Mouse (Mus musculus) heart, embryonic 13.5 days (tissue): Measurements from ENCODE around the gene Rbm5. TPM values are rescaled to one million over a fixed set of nuclear protein-coding genes. Genes with fewer than 3 reads are reported as not detected.

ENCODE experiments used
- ATAC-seq: fragments of 200-750 bp; cut with Nextera tagmentation; 2 replicates; pipeline ENCODE4 v1.8.0; 2017; ENCODE audit warnings: moderate TSS enrichment; ENCODE audit not compliant: insufficient number of reproducible peaks, low FRiP score, low TSS enrichment; ENCODE audit errors: extremely low read depth
- H3K27ac ChIP-seq: fragments of 300-500 bp; sonication (generic); replicated peaks from 2 replicates; pipeline ENCODE4 v1.5.1; 2015; ENCODE audit warnings: moderate library complexity, mild to moderate bottlenecking, inconsistent platforms
- H3K27me3 ChIP-seq: fragments of 300-500 bp; sonication (generic); replicated peaks from 2 replicates; pipeline ENCODE4 v1.6.1; 2015; ENCODE audit warnings: mild to moderate bottlenecking, inconsistent platforms
- H3K36me3 ChIP-seq: fragments of 300-500 bp; sonication (generic); 2 replicates; pipeline ENCODE4 v1.6.1; 2015; ENCODE audit warnings: mild to moderate bottlenecking, inconsistent platforms
- H3K4me1 ChIP-seq: fragments of 300-500 bp; sonication (generic); 2 replicates; pipeline ENCODE4 v1.6.1; 2015; ENCODE audit warnings: inconsistent platforms
- H3K4me2 ChIP-seq: fragments of 300-500 bp; sonication (generic); 2 replicates; pipeline ENCODE4 v1.6.1; 2015; ENCODE audit warnings: inconsistent platforms, mild to moderate bottlenecking, moderate library complexity
- H3K4me3 ChIP-seq: fragments of 300-500 bp; sonication (generic); 2 replicates; pipeline ENCODE4 v1.5.1; 2015; ENCODE audit warnings: moderate library complexity, mild to moderate bottlenecking, inconsistent platforms
- H3K9ac ChIP-seq: fragments of 300-500 bp; sonication (generic); 2 replicates; pipeline ENCODE4 v1.6.1; 2015; ENCODE audit warnings: inconsistent platforms, mild to moderate bottlenecking, moderate library complexity
- H3K9me3 ChIP-seq: fragments of 300-500 bp; sonication (generic); 2 replicates; pipeline ENCODE4 v1.6.1; 2016; ENCODE audit warnings: inconsistent platforms
- WGBS: fragments of 180-500 bp; shearing (Covaris S2); methylation state at CpG from one replicate; pipeline ENCODE4 v1.1.7; 2015; ENCODE audit warnings: mixed read lengths; 5-methylcytosine and 5-hydroxymethylcytosine counted together
- polyA plus RNA-seq: library from polyadenylated mRNA; unstranded; fragments of >200 nt; fragmentation: Nextera tagmentation; extraction: Ambion mirVana; gene quantifications from 2 replicates; pipeline ENCODE4 v1.2.1, GENCODE M21; 2015

The Rbm5 gene
- polyA plus RNA-seq, 1 experiment from 2014 or later: 121 TPM

- peaks cover 70% of the 10 kb centered on the region for H3K27me3 ChIP-seq
Measured at GRCm38 (mm10) chr9:107709697-107710483, 60.9 kb downstream of the Rbm5 start, which contains the start of gene Sema3f. TSS of gene Sema3f (minus strand) at chr9:107710475.

GRCm38 (mm10) chr9:107709096-107709696 lies 61.6 kb downstream of the Rbm5 start:
- Histone ChIP-seq H3K9ac (peak overlapping the region; percentile 86), H3K4me3 (peak overlapping the region; percentile 72), H3K27me3 (peaks cover 67% of the 10 kb centered on the region), H3K9me3 (no peaks in the 10 kb centered on the region), H3K27ac (peak overlapping the region; percentile 58), H3K4me1 (peaks cover 66% of the 10 kb centered on the region), H3K36me3 (peaks cover 5% of the 10 kb centered on the region; the same call in 1 of the 2 replicates), H3K4me2 (peak overlapping the region; percentile 98)
- under 1% methylated on average over 51 of the region's 55 CpGs for WGBS
- no peak; the same call in 1 of the 2 replicates for ATAC-seq

More at GRCm38 (mm10) chr9:107709697-107710483, 60.9 kb downstream of the Rbm5 start, which contains the start of gene Sema3f:
- Histone ChIP-seq H3K4me2 (peak within 1 kb of the TSS; percentile 98), H3K4me3 (peak within 1 kb of the TSS; percentile 72), H3K36me3 (peaks cover 5% of the 10 kb centered on the region; the same call in 1 of the 2 replicates), H3K9me3 (no peaks in the 10 kb centered on the region), H3K27ac (peak within 1 kb of the TSS; percentile 58), H3K9ac (peak within 1 kb of the TSS; percentile 86), H3K4me1 (peaks cover 69% of the 10 kb centered on the region)
- ATAC-seq: peak; percentile 71
- WGBS: under 1% methylated on average over 80 of the region's 86 CpGs

- Histone ChIP-seq H3K4me2 (peak overlapping the region; percentile 98), H3K4me1 (peaks cover 66% of the 10 kb centered on the region), H3K36me3 (peaks cover 5% of the 10 kb centered on the region; the same call in 1 of the 2 replicates), H3K4me3 (peak overlapping the region; percentile 72), H3K9ac (peak overlapping the region; percentile 86), H3K27me3 (peaks cover 67% of the 10 kb centered on the region), H3K9me3 (no peaks in the 10 kb centered on the region), H3K27ac (no peak overlapping the region)
- no peak for ATAC-seq
- 3% methylated on average over 21 of the region's 21 CpGs for WGBS
Measured at GRCm38 (mm10) chr9:107708439-107709095, 62.2 kb downstream of the Rbm5 start.

- Histone ChIP-seq H3K27me3 (peaks cover 65% of the 10 kb centered on the region), H3K9me3 (no peaks in the 10 kb centered on the region), H3K4me1 (peaks cover 68% of the 10 kb centered on the region), H3K9ac (peak overlapping the region; percentile 86), H3K36me3 (peaks cover 5% of the 10 kb centered on the region; the same call in 1 of the 2 replicates), H3K27ac (no peak overlapping the region), H3K4me2 (peak overlapping the region; percentile 98), H3K4me3 (peak overlapping the region; percentile 72)
- ATAC-seq: no peak
- 4% methylated on average over 17 of the region's 17 CpGs for whole genome bisulfite sequencing
Measured at GRCm38 (mm10) chr9:107707701-107708438, 62.9 kb downstream of the Rbm5 start.

GRCm38 (mm10) chr9:107706781-107707211 lies 64.0 kb downstream of the Rbm5 start:
- Histone ChIP-seq H3K27me3 (peaks cover 63% of the 10 kb centered on the region), H3K9ac (peak overlapping the region; percentile 86), H3K4me2 (peak overlapping the region; percentile 98), H3K9me3 (no peaks in the 10 kb centered on the region), H3K4me1 (peaks cover 77% of the 10 kb centered on the region), H3K36me3 (peaks cover 5% of the 10 kb centered on the region; the same call in 1 of the 2 replicates), H3K4me3 (peak overlapping the region; percentile 72), H3K27ac (peak overlapping the region; percentile 16; the same call in 1 of the 2 replicates)
- WGBS: 4% methylated on average over 14 of the region's 14 CpGs
- no peak for ATAC-seq

GRCm38 (mm10) chr9:107703337-107704122 lies 67.3 kb downstream of the Rbm5 start:
- ATAC-seq: no peak
- Histone ChIP-seq H3K9me3 (no peaks in the 10 kb centered on the region), H3K9ac (peak overlapping the region; percentile 52), H3K4me2 (no peak overlapping the region), H3K36me3 (peaks cover 5% of the 10 kb centered on the region; the same call in 1 of the 2 replicates), H3K27ac (no peak overlapping the region), H3K4me3 (no peak overlapping the region), H3K27me3 (peaks cover 34% of the 10 kb centered on the region), H3K4me1 (peaks cover 90% of the 10 kb centered on the region)
- 51% methylated on average over 14 of the region's 14 CpGs for WGBS

- no peak for ATAC-seq
- Histone ChIP-seq H3K36me3 (peaks cover 5% of the 10 kb centered on the region; the same call in 1 of the 2 replicates), H3K27ac (no peak overlapping the region), H3K9me3 (no peaks in the 10 kb centered on the region), H3K27me3 (peaks cover 26% of the 10 kb centered on the region), H3K4me2 (no peak overlapping the region), H3K4me3 (no peak overlapping the region), H3K4me1 (peaks cover 90% of the 10 kb centered on the region), H3K9ac (peak overlapping the region; percentile 52; the same call in 1 of the 2 replicates)
- WGBS: 71% methylated on average over 3 of the region's 3 CpGs
Measured at GRCm38 (mm10) chr9:107702606-107703185, 68.1 kb downstream of the Rbm5 start.

GRCm38 (mm10) chr9:107701594-107701993 lies 69.2 kb downstream of the Rbm5 start:
- H3K9me3 ChIP-seq: no peaks in the 10 kb centered on the region
- peaks cover 5% of the 10 kb centered on the region; the same call in 1 of the 2 replicates for H3K36me3 ChIP-seq
- H3K27ac ChIP-seq: peak overlapping the region; percentile 38; the same call in 1 of the 2 replicates
- 62% methylated on average over 12 of the region's 12 CpGs for WGBS
- H3K27me3 ChIP-seq: peaks cover 15% of the 10 kb centered on the region
- no peak for ATAC-seq
- no peak overlapping the region for H3K4me3 ChIP-seq
- H3K4me2 ChIP-seq: no peak overlapping the region
- H3K9ac ChIP-seq: no peak overlapping the region
- H3K4me1 ChIP-seq: peaks cover 90% of the 10 kb centered on the region

GRCm38 (mm10) chr9:107700114-107700571 lies 70.7 kb downstream of the Rbm5 start:
- H3K9ac ChIP-seq: peak overlapping the region; percentile 54; the same call in 1 of the 2 replicates
- H3K4me3 ChIP-seq: no peak overlapping the region
- H3K36me3 ChIP-seq: peaks cover under 1% of the 10 kb centered on the region; the same call in 1 of the 2 replicates
- 38% methylated on average over 6 of the region's 6 CpGs for WGBS
- H3K4me2 ChIP-seq: no peak overlapping the region
- H3K9me3 ChIP-seq: no peaks in the 10 kb centered on the region
- 0 out of 2 replicates have a peak, but pooled peaks cover under 1% of the 10 kb centered on the region for H3K27me3 ChIP-seq
- peaks cover 84% of the 10 kb centered on the region for H3K4me1 ChIP-seq
- H3K27ac ChIP-seq: peak overlapping the region; percentile 70
- ATAC-seq: no peak
